Comparison of ENCODE assay signal across 8 mouse cellular contexts in the genomic region with DNA sequence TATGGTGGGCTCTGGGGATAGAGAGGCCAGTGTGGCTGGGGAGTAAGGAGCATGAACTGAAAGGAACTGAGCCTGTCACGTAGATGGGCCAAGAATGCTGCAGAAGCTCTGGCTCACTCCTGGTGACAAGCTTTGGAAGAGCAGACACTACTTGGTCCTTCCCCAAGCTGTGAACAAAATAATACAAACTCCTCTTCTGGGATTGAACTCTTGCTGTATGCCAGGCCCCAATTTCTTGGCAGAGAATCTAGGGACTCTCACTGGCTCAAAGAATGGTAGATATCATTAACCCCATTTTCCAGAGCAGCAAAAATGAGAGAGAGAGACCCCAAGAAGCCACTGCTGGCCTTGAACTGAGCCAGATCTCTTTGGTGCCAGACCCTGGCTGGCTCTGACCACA. TPM values are rescaled to one million over a fixed set of nuclear protein-coding genes. Genes with fewer than 3 reads are reported as not detected.
DNase-seq lines count a peak whose midpoint lies in the region; ATAC-seq and TF ChIP-seq lines count a peak whose summit lies in the region.

No protein-coding gene starts in this region.

- no peaks in the 10 kb centered on the region for H3K36me3 ChIP-seq in hindbrain, embryonic 13.5 days
- H3K36me3 ChIP-seq in midbrain, embryonic 10.5 days, result no peaks in the 10 kb centered on the region

- H3K9me3 ChIP-seq in hindbrain, embryonic 13.5 days, result no peaks in the 10 kb centered on the region
- no peaks in the 10 kb centered on the region for H3K9me3 ChIP-seq in midbrain, embryonic 10.5 days (replicated peaks)

- no peak for DNase-seq in gastrocnemius, adult 2 months
- DNase-seq in gastrocnemius, adult 18-20 months (ENCODE audit: low spot score), result no peak
- peak; percentile 36 for DNase-seq in adipocyte (ENCODE audit: low spot score)
- DNase-seq in midbrain, embryonic 10.5 days (ENCODE audit: low spot score), result no peak
- no peak for DNase-seq in spleen, adult 18-20 months
- no peak for DNase-seq in ovary, adult 18-20 months (ENCODE audit: low spot score)

- H3K4me1 ChIP-seq in hindbrain, embryonic 13.5 days (replicated peaks), result peaks cover 56% of the 10 kb centered on the region
- peaks cover 30% of the 10 kb centered on the region for H3K4me1 ChIP-seq in midbrain, embryonic 10.5 days

- no peak for TF ChIP-seq CTCF in gastrocnemius, adult 2 months (IDR thresholded peaks at IDR 0.05)

- intact Hi-C loops in gastrocnemius, adult 2 months (cut with DNase I), result loop anchor here (5.0 kb wide), 1 partner anchor 36 kb away; no protein-coding TSS in a partner anchor

- H3K9ac ChIP-seq in hindbrain, embryonic 13.5 days, result 0 out of 2 replicates have a peak overlapping the region, but pooled peaks have one; percentile 60

- H3K27ac ChIP-seq in gastrocnemius, adult 2 months, result peak overlapping the region; percentile 79
- no peak overlapping the region for H3K27ac ChIP-seq in hindbrain, embryonic 13.5 days
- H3K27ac ChIP-seq in midbrain, embryonic 10.5 days (replicated peaks), result peak overlapping the region; percentile 35; the same call in 1 of the 2 replicates

- peak overlapping the region; percentile 76 for H3K4me2 ChIP-seq in hindbrain, embryonic 13.5 days

- H3K4me3 ChIP-seq in gastrocnemius, adult 2 months, result peak overlapping the region; percentile 84
- H3K4me3 ChIP-seq in hindbrain, embryonic 13.5 days, result peak overlapping the region; percentile 31; the same call in 1 of the 2 replicates
- peak overlapping the region; percentile 59 for H3K4me3 ChIP-seq in midbrain, embryonic 10.5 days

- 36% methylated on average over 1 of the region's 1 CpGs for WGBS in hindbrain, embryonic 13.5 days
- WGBS in midbrain, embryonic 10.5 days, result 24% methylated on average over 1 of the region's 1 CpGs

- no peak for ATAC-seq in hindbrain, embryonic 13.5 days (ENCODE audit: low FRiP score)
- no peak for ATAC-seq in monocyte, adult 5-6 weeks (replicated peaks; ENCODE audit: insufficient number of reproducible peaks, low FRiP score, low TSS enrichment, poor library complexity, severe bottlenecking)

- peaks cover 57% of the 10 kb centered on the region for H3K27me3 ChIP-seq in hindbrain, embryonic 13.5 days
- peaks cover 74% of the 10 kb centered on the region for H3K27me3 ChIP-seq in midbrain, embryonic 10.5 days (ENCODE audit: low read depth, poor library complexity, severe bottlenecking)

RNA-seq across cellular contexts. Expression of a gene that starts 1.9 kb away (rescaled TPM):
- total RNA-seq in gastrocnemius, adult 2 months (2021), result 10 to 100 TPM; 14.9 to 22.8 TPM
- 10 to 100 TPM in 1 of 2 experiments, 1 to 10 TPM in 1; 5.5 to 13.9 TPM for total RNA-seq in gastrocnemius, adult 18-20 months (2021)
- 2.8 and 3.2 TPM in 2 replicates for polyA plus RNA-seq in hindbrain, embryonic 13.5 days (2015; fragmentation: Nextera tagmentation; extraction: Ambion mirVana)
- 1.9 and 3.0 TPM in 2 replicates for polyA plus RNA-seq in midbrain, embryonic 10.5 days (2016; fragmentation: Nextera tagmentation; extraction: Ambion mirVana)
- total RNA-seq in monocyte, adult 5-6 weeks (2017), result not detected in 3 replicates

RNA-seq across cellular contexts. Expression of a gene that starts 36.2 kb away (rescaled TPM):
- total RNA-seq in gastrocnemius, adult 2 months (2021), result 10 to 100 TPM; 24.3 to 28.7 TPM
- total RNA-seq in gastrocnemius, adult 18-20 months (2021), result 10 to 100 TPM; 19.6 to 67.1 TPM
- polyA plus RNA-seq in hindbrain, embryonic 13.5 days (2015; fragmentation: Nextera tagmentation; extraction: Ambion mirVana), result 16.1 and 16.8 TPM in 2 replicates
- polyA plus RNA-seq in midbrain, embryonic 10.5 days (2016; fragmentation: Nextera tagmentation; extraction: Ambion mirVana), result 14.8 and 18.5 TPM in 2 replicates
- 14.1 to 28.0 TPM (median 16.1 TPM) in 3 replicates for total RNA-seq in monocyte, adult 5-6 weeks (2017)

Comparison
In these comparisons a context has a peak if more than half of its experiments do, and no peak if none do; other contexts are left out.
1. H3K4me3 ChIP-seq: peak in every context shown above with its lines; median percentile 84 in gastrocnemius, adult 2 months; 59 in midbrain, embryonic 10.5 days; 31 in hindbrain, embryonic 13.5 days.